Mouse (Mus musculus) lung, postnatal 14 days (tissue): ENCODE measurements around the gene Slc7a11.
A peak's percentile ranks its signal among the peaks of the same experiment; 100 is the strongest.

ENCODE experiments used
- DNase-seq: peaks from one replicate; pipeline ENCODE4 v3.0.0; 2021

Slc7a11 gene

DNA sequence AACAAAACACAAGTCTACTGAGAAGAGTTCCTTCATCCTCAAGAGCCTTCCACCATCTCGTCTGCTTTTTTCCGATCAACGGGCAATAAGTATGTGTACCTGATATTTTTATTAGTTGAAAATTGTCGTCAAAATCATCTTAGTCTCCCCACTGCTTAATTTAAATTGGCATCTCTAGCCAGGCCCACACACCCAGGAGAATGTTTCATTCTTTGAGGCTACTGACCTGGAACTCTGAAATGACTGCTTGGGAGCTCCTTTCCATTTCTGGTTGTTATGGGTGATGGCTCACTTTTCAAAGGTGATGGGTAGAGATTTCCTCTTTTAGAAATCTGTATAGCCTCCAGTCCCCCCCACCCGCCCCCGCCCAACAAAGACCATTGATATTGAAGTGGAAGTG is 54.6 kb downstream of the Slc7a11 start:
- no peak for DNase-seq

DNA sequence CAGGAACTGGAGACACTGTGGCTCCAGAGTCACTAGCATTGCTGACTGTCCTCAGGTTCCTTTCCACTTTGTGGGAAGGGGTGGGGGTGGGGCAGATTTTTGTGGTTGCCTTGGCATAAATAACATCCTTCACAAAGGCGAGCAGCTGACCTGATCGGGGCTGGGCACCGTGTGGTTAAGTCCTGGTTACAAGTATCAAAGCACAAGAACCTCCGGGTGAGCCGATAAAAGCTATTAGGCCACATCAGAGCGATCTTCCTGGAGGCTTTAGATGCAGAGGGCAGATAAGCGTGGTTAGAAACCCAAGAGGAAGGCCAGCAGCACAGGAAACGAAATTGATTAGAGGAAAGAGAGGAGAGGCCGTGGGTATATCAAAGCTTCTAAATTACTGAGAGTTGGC is 55.1 kb downstream of the Slc7a11 start:
- DNase-seq = no peak

DNA sequence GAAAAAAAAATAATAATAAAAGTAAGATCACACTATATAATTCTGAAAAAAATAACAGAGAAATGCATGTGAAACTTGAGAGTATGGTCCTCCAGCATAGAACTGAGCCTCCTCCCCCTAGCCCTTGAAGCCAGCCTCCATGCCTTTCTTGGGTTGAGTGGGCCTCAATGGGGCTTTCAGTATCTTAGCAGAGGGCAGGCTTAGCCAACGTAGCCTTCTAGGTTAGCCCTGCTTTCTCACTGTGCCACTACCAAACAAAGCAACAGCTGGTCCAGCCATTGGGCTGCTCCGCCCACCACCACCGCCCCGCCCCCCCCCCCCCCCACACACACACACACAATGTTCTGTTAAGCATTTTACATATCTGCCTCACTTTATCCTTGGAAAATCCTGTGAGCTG is 56.1 kb downstream of the Slc7a11 start:
- DNase-seq = no peak

DNA sequence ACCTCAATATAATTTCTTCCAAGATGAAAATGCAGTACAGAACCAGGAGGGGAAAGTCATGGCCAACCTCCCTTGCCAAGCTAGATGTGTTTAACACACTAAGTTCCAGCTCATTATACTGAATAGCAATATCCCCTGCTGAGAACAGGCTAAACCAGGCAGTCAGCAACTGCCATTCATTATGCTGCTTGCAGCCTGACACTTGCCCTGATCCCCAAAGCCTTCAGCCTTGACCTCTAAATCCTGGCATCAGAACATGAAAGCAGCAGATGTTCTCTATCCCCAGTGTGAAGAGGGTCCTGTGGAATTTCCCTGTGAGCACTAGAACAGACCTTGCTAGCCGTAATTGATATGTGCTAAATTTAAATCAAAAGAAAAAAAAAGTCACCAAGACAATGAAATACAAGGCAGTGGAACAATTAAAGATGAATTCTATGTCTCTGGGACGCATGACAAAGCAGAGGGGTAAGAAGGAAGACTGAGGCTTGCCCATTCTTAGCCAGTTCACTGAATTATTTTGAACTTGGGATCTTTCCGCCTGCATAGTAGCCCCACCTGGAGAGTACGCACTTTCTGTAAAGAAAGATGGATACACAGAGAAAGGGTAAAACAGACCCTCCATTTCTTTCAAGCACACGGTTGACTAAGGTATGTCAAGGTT is 56.7 kb downstream of the Slc7a11 start:
- no peak for DNase-seq

DNA sequence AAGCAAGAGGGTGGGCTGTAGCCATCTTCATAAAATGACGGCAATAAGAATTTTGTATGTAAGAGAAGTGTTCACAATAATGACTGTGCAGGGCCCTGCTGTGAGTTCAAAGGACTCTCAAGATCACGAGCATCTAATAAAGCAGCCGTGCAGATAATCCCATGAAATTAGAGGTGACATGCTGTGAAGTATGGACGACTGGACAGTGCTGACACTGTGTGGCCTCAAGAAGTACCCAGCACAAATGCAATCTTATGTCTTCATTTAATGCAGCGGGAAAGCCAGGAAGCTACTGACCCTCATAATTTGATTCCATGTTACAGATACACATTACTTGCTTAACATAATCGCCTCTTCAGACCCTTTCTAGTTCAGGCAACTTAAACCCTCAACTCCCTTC is 57.3 kb downstream of the Slc7a11 start:
- DNase-seq = no peak

DNA sequence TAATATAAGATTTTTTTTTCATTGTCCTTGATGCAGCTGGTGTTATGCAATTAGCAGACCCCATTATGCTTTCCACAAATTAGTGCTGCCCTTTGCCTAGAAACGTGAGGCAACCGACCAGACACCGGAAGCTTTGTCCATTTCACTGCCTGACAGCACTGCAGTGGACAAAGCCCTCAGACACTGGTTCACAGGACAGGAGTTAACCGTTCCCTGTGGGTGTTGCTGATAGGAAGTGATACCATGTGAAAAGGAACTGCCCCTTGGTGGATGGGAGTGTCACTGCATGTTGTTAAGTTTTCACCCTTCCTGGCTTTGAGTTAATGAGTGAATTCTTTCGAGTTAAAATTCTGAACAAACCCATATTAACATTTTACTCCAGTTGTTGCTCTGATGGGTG is 60.7 kb downstream of the Slc7a11 start:
- no peak for DNase-seq

DNA sequence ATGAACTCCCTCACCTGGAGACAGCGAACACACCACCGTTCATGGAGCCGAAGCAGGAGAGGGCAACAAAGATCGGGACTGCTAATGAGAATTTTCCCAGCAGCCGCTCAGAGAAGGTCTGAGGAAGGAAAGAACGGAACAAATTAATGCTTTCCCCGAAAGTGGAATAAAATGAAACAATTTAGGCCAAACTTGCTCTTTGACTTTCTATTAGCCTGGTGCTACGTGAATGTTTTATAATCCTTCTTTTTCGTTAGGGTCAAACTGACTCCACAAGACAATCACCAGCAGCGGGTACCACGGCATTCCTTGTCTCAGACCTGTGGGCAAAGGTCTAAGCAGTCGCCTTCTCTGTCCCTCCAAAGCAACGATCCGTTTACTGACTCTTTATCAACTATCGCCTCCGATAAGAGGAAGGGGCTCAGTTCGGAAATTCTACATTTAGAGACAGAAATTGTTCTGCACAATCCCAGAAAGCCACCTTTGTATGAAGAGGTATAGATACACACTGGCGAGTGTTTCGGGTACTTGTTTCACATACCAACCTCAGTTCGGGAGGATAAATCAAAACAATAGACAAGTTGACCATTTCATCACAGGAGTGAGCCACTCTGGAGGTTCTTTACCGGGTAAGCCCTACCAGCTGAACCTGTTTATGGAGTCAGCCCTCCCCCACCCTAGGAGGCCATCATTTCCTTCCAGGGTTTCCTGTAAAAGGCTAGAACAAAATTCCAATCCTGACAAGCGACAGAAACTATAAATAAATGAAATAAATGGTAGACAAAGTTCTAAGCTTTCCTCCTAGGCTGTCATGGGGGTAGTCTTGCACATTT is 61.3 kb downstream of the Slc7a11 start:
- DNase-seq = peak; percentile 9

DNA sequence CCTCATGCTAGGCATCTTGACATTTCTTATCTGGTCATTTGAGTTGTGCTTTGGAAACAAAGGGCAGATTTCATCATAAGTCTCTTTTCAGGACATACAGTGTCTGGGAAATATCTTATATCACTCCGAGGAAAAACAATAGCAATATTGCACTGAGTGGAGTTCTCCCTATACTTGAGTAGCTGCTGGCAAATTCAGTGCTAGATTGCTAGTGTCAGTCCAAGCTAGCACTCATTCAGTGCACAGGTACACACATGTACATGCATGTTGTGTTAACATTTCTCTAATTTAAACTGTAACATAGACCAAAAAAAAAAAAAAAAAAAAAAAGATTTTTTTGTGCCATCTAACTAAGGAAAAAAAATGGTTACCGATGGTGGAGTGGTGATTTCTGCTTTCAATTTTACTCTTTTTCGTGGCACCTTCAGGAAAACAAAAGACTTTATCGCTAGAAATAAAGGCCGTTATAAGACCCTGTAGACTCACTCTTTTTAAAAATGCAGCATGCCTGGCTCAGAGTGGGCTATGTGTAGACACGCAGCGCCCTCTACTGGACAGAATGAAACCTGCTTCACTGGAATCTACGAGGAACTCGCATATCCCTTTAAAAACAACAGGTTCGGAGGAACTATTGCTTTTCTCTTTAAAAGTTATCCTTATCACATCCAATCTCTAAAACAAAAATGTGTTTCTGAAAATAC is 62.1 kb downstream of the Slc7a11 start:
- DNase-seq = peak; percentile 90

DNA sequence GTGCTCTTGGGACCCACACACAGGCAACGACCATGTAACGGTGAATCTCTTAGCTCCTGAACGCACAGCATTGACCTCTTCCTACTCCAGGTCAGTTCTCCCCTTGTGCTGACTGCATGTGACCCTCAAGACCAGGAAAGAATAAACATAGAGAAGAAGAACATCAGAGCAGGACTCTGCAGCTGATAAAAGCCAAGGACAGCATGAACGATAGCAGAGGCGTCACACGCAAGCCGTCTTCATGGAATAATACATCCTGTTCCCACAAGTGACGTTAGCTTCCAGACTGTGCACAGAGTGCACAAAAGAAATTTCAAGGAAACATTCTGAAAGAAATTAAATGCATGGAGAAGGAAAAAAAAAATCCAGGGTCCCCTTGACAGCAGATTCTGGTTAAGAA is 63.5 kb downstream of the Slc7a11 start:
- no peak for DNase-seq

DNA sequence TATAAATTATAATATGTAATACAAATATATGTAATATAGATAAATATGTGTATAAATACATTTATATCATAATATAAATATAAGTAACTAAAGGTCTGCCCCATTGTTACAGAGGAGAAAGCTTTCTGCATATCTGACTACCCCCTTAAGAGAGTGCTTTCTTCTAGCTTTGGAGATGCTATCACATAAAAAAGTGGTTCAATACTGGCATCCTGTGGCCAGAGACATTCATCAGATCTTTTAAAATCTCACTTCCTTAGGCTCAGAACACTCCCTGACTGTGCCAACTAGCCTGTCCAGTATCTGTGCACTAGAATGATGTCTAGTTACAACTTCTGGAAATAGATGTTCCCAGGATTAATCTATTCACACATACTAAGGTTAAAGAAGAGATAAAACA is 67.9 kb downstream of the Slc7a11 start:
- DNase-seq = no peak

DNA sequence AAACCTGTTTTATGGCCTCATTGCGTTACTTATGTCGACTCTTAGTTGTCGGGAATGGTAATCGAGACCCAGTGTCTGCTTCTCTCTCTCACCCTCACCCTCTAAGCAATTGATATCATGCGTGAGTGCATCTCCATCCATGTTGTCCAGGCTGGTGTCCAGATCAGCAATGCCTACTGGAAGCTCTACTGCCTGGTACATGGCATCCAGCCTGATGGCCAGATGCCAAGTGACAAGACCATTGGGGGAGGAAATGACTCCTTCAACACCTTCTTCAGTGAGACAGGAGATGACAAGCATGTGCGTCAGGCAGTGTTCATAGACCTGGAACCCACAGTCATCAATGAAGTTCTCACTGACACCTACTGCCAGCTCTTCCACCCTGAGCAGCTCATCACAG is 73.6 kb downstream of the Slc7a11 start:
- DNase-seq = no peak

DNA sequence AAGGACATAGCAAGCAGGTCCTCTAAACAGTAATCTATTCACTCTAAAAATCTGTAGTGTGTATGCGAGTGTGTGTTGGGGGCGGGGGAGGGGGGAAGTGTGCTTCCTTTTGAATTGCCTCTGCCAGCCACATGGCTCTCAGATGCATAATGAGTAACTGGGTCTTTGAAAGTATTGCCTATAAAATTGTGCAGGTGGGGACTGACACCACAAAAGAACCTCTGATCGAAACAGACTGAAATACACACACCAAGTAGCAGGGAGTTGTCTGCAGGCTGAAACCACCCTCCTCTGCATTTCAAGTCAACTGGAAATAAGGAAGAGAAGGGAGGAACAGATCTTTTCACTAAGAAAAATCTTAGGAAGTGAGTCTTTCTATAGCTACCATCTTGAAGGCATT is 76.2 kb downstream of the Slc7a11 start:
- no peak for DNase-seq

DNA sequence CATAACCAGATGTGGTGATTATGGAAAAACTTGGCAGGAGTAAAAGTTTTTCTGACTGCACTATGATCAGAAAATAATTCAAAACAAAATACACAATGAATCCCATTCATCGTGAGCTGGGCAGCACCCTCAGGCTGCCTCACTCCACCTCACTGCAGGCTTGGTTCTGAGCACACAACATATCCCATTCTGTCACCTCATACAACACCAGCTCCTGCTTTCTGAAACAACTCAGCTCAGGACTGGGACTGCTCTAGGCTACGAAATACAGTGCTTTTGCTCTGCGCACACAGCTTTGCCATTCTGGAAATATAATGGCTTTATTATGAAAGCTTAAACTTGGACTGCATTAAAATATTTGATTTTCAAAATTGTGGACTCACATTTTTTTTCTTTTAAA is 79.8 kb downstream of the Slc7a11 start:
- DNase-seq = no peak

DNA sequence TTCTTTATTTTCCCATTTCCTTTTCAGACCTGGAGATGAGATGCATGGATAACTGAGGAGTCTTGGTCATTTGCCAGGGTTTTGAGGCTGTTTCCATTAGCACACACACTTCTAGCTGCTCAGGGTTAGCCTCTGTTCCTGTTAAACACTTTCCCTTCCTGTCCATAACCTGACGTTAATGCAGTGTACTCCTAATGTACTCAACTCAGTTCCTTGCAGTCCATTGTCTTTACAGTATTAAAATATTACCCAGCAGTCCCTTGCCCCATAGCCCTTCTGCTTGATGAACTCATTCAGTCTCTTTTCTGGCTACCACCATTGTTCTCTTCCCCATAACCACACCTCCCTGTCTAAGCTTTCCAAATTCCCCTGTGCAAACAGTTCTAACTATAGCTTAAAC is 96.3 kb downstream of the Slc7a11 start:
- no peak for DNase-seq

DNA sequence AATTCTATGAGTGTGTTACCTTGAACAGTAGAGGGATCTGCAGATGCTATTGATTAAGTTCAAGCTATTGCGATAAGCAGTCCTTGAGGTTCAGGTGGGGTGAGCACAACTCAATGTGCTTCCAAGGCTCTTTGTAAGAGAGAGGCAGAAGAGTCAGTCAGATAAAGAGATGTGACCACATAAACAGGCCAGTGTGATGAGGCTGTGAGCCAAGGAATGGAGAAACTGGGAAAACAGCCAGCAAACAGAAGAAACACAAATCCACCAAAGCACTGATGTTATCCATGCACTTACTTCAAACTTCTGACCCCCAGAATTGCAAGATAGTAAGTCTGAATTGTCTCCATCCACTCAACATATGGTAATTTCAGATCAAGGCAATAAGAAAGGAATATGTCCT is 99.0 kb downstream of the Slc7a11 start:
- DNase-seq = peak; percentile 21

DNA sequence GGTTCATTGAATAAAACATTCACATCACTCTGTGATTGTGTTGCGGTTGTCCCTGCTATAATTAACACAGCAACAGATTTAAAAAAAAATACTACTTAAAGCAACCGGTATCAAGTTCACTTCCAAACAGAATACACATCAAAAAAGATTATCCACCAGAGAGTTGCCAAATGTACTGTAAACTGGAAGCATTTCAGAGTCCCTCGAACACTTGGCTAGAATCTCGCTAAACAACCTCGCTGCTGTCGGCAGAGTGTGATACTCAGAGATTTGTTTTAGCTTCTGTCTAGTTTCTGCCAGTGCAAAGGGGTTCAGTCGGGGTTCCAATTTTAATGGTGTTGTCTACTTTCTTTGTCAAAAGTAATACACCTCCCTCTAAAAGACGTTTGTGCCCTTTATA is 118.9 kb downstream of the Slc7a11 start:
- DNase-seq = no peak

DNA sequence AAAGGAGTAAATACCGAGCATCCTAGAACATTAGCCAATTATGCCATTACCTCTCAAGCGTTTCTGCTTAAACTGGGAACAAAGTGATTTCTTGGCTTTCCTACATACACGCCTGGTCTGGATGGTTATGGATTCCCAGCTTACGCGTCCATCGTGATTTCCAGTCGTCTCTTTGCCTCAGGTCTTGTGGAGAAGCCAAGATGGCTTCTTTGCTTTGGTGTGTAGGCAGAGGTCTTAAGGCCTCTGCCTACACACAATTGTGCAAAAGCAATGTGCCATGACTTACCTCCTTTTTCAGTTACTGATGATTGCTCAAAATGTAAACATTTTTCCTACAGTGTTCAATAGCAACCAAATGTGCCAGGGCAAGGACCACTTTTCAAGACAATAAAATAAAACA is 119.5 kb downstream of the Slc7a11 start:
- DNase-seq = no peak

DNA sequence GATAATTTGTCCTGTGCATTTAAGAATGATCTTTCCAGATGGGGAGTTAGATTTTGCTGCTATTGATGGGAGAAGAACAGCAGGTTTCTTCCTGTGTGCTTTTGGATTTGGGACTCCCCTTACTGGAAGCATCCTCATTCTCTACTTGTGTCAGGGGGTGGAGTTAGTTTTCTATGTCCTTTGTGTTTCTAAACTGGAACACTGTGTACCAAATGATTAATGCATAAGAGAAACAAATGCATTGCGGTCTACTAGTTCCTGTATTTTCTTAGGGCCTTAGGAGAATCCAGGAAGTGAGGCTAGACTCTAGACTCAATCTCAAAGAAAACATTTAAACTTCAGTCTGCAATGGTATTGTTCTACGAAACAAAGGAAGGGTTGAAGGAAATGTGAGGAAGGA is 122.6 kb downstream of the Slc7a11 start:
- no peak for DNase-seq

DNA sequence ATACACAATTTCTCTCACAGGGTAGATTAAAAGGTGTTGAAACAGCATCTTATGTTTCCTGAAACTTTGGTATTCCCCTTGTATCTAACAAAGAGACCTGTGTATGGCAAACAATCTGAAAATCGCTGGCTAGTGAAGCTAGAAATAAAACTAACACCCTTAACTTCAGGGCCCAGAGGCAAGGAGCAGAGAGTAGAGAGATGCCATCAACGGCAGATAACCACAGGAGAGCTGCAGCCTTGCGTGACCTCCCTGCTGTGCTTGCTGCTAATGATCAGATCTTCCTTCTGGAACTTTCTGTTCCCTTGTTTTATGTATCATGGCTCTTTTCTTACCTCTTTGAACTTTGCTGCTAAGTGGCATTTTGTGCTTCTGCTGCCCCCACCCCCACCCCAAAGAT is 125.3 kb downstream of the Slc7a11 start:
- DNase-seq = no peak

DNA sequence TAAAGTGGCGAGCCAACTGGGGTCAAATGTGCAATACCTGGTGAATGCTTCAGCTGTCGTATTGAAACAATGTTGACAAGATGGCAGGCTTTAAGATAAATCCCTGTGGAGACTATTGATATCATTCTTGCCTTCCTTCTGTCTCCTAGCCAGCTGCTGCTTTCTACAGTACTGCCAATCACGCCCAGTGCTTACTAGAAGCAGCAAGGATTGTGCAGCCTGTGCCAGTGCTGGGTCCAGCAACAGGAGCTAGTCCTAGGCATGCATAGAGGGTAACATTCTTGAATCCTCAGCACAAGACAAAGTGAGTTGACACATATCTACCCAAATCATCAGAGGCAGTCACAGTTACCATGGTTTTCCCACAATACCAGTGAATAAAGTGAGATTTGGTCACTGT is 129.6 kb downstream of the Slc7a11 start:
- DNase-seq = no peak

DNA sequence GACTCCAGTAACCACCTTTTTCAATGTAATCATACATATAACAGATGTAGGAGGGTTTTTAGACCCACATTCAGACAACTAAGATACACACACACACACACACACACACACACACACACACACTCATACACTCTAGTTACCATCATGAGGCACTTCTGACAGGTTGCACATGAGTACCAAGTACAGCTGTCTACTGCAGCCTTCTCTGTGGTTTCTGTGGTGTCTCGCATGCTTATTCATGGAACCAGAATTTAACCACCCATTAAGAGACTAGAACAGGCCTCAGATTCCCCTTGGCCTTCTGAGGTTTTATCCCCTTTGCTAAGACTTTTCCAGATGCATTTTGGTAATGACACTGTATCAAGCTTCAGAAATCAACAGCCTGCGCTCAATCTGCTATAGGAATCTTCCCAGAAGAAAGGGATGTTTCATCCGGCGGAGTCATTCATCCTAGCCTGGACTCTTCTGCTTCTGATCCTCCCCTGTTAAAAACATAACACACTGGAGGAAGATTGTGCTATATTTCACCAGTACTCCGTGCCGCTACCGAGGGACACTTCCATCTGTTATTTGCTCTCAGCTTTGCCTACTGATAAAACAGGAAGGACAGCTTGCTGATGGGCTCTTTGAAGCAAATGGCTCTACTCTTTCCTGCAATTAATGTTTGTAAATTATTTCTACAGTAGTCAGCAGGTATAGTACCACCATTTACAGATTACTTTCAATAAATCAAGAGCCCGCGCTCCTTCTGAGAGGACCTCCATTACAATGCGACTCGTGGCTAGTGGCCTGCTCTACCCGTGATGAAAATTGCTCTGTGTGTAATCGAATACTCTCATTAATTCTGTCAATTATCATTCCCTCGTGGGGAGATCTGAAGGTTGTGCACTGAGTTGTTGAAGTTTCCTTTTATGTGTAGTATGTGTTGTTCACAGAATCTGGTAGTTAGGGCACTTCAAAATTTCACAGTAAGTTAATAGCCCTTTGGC is 135.8 kb downstream of the Slc7a11 start:
- no peak for DNase-seq

DNA sequence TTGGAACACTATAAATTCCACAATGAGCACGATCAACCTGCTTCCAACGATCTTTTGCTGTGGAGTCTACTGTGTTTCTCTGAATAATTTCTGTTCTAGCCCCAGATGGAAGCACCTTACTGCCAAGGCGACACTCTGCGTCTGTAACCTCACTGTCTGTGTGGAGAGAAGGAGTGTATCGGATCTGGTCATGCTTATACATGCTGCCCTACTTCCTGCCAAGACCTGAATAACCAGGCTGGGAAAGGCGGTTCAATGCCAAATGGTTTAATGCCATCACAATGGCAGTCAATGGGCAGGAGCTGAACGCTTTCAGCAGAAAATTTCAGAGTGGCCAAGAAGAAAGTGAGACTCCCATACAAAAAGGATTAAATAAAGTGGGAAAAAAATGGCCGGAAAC is 137.1 kb downstream of the Slc7a11 start:
- DNase-seq = no peak

DNA sequence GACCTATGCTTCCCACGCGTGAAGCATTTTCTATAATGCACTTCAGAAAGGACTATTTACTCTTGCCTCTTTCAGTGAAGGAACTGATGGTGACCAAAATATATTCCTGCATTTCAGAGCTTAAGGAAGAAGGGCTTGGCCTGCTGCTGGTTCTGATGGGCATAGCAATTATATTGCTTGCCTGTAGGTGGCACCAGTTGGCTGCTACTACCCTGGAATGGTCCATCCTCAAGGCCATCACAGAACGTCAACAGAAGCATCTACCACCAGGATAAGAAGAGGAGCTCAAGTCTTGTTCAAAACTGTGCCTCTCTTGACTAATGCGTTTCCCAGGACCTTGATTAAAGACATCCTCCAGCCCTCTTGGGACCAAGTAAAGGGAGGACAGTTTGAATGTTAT is 139.3 kb downstream of the Slc7a11 start:
- peak; percentile 51 for DNase-seq
